Mouse (Mus musculus) MEL (cell line): ENCODE data around the gene Ndrg3. TPM values are rescaled to one million over a fixed set of nuclear protein-coding genes. Genes with fewer than 3 reads are reported as not detected.

ENCODE experiments used
- DNase-seq: peaks from one replicate; pipeline ENCODE4 v3.0.0; 2011; ENCODE audit warnings: low read depth, low spot score
- H3K27ac ChIP-seq: 2 replicates; pipeline ENCODE4 v1.5.1; 2012; ENCODE audit warnings: low read depth, mild to moderate bottlenecking, control low read depth, low read length, moderate library complexity; ENCODE audit not compliant: control insufficient read depth
- H3K27me3 ChIP-seq, 2 experiments: fragments of 150-350 bp in 1 of 2; sonication (generic) in 1 of 2; 2 replicates each; pipeline ENCODE4 v1.6.1; 2012; ENCODE audit warnings: low read length in 2 of 2, mild to moderate bottlenecking in 2 of 2, improper control_type of control experiment in 1 of 2, moderate library complexity in 1 of 2; ENCODE audit not compliant: insufficient read depth in 2 of 2, control insufficient read depth in 1 of 2
- H3K36me3 ChIP-seq, 2 experiments: 2 replicates each; pipeline ENCODE4 v1.6.1; 2012 to 2014; ENCODE audit warnings: low read length in 2 of 2, improper control_type of control experiment in 1 of 2, inconsistent platforms in 1 of 2, mild to moderate bottlenecking in 1 of 2; ENCODE audit not compliant: insufficient read depth in 2 of 2, control insufficient read depth in 1 of 2
- H3K4me1 ChIP-seq, 2 experiments: fragments of 150-350 bp in 1 of 2; sonication (generic) in 1 of 2; 2 replicates each; pipeline ENCODE4 v1.6.1; 2012; ENCODE audit warnings: low read length in 2 of 2, improper control_type of control experiment in 1 of 2, mild to moderate bottlenecking in 1 of 2; ENCODE audit not compliant: insufficient read depth in 2 of 2, control insufficient read depth in 1 of 2
- H3K4me3 ChIP-seq, 2 experiments: fragments of 150-350 bp in 1 of 2; sonication (generic) in 1 of 2; 2 replicates each; pipeline ENCODE4 v1.5.1; 2012; ENCODE audit warnings: low read depth in 2 of 2, low read length in 2 of 2, mild to moderate bottlenecking in 2 of 2, moderate library complexity in 2 of 2, control low read depth in 1 of 2, improper control_type of control experiment in 1 of 2; ENCODE audit not compliant: control insufficient read depth in 1 of 2, insufficient read depth in 1 of 2
- H3K79me2 ChIP-seq: 2 replicates; pipeline ENCODE4 v1.6.1; 2012; ENCODE audit warnings: mild to moderate bottlenecking, low read length, moderate library complexity; ENCODE audit not compliant: control insufficient read depth, poor library complexity, insufficient read depth
- H3K9ac ChIP-seq: 2 replicates; pipeline ENCODE4 v1.6.1; 2012; ENCODE audit warnings: low read depth, mild to moderate bottlenecking, control low read depth, low read length, moderate library complexity; ENCODE audit not compliant: control insufficient read depth, poor library complexity, severe bottlenecking
- H3K9me3 ChIP-seq: fragments of 150-350 bp; sonication (generic); replicated peaks from 2 replicates; pipeline ENCODE4 v1.6.1; 2012; ENCODE audit warnings: mild to moderate bottlenecking, low read length, improper control_type of control experiment, moderate library complexity; ENCODE audit not compliant: insufficient read depth
- BHLHE40 ChIP-seq: IDR thresholded peaks from 2 replicates; pipeline ENCODE4 v1.6.1; 2012; ENCODE audit warnings: low read depth, mild to moderate bottlenecking, inconsistent platforms, low read length, improper control_type of control experiment, borderline replicate concordance
- CHD2 ChIP-seq: IDR thresholded peaks from 2 replicates; pipeline ENCODE4 v1.6.1; 2011; ENCODE audit warnings: low read length, improper control_type of control experiment
- CTCF ChIP-seq, 3 experiments: IDR thresholded peaks in 2 of 3; conservative IDR thresholded peaks in 1 of 3; 2 replicates each; pipeline ENCODE4 v1.5.1; 2011 to 2012; ENCODE audit warnings: low read length in 3 of 3, low read depth in 2 of 3, mild to moderate bottlenecking in 2 of 3, improper control_type of control experiment in 1 of 3, inconsistent platforms in 1 of 3, mixed read lengths in 1 of 3, moderate library complexity in 1 of 3; ENCODE audit not compliant: control insufficient read depth in 1 of 3, insufficient read depth in 1 of 3, poor library complexity in 1 of 3, severe bottlenecking in 1 of 3
- ELF1 ChIP-seq: IDR thresholded peaks from 2 replicates; pipeline ENCODE4 v1.6.1; 2014; ENCODE audit warnings: low read depth, mild to moderate bottlenecking, inconsistent platforms, low read length, improper control_type of control experiment, moderate library complexity
- EP300 ChIP-seq, 2 experiments: IDR thresholded peaks; 2 replicates each; pipeline ENCODE4 v1.6.1; 2011; ENCODE audit warnings: improper control_type of control experiment in 2 of 2, low read length in 2 of 2, low read depth in 1 of 2, mild to moderate bottlenecking in 1 of 2
- ETS1 ChIP-seq: IDR thresholded peaks from 2 replicates; pipeline ENCODE4 v1.6.1; 2012; ENCODE audit warnings: low read depth, mild to moderate bottlenecking, inconsistent platforms, low read length, improper control_type of control experiment, moderate library complexity
- JUND ChIP-seq: IDR thresholded peaks from 2 replicates; pipeline ENCODE4 v1.6.1; 2011; ENCODE audit warnings: low read depth, mild to moderate bottlenecking, improper control_type of control experiment, low read length
- MAZ ChIP-seq: IDR thresholded peaks from 2 replicates; pipeline ENCODE4 v1.6.1; 2012; ENCODE audit warnings: low read depth, mild to moderate bottlenecking, inconsistent platforms, low read length, improper control_type of control experiment
- MYB ChIP-seq: IDR thresholded peaks from 2 replicates; pipeline ENCODE4 v1.6.1; 2011; ENCODE audit warnings: mild to moderate bottlenecking, low read depth, low read length, improper control_type of control experiment
- MYC ChIP-seq: IDR thresholded peaks from 2 replicates; pipeline ENCODE4 v1.6.1; 2011; ENCODE audit warnings: low read depth, mild to moderate bottlenecking, low read length, improper control_type of control experiment, moderate library complexity
- POLR2AphosphoS2 ChIP-seq: IDR thresholded peaks from 2 replicates; pipeline ENCODE4 v1.6.1; 2011; ENCODE audit warnings: low read length, improper control_type of control experiment
- RAD21 ChIP-seq: IDR thresholded peaks from 2 replicates; pipeline ENCODE4 v1.6.1; 2011; ENCODE audit warnings: mild to moderate bottlenecking, low read depth, low read length, improper control_type of control experiment
- SIN3A ChIP-seq: IDR thresholded peaks from 2 replicates; pipeline ENCODE4 v1.6.1; 2012; ENCODE audit warnings: low read length, improper control_type of control experiment, inconsistent platforms
- USF1 ChIP-seq: IDR thresholded peaks from 2 replicates; pipeline ENCODE4 v1.6.1; 2014; ENCODE audit warnings: low read depth, mild to moderate bottlenecking, inconsistent platforms, low read length, improper control_type of control experiment, moderate library complexity
- USF2 ChIP-seq, 2 experiments: IDR thresholded peaks; 2 replicates each; pipeline ENCODE4 v1.6.1; 2011 to 2012; ENCODE audit warnings: improper control_type of control experiment in 2 of 2, low read length in 2 of 2, borderline replicate concordance in 1 of 2, inconsistent platforms in 1 of 2, low read depth in 1 of 2, mild to moderate bottlenecking in 1 of 2; ENCODE audit not compliant: insufficient read depth in 1 of 2
- ZKSCAN1 ChIP-seq: IDR thresholded peaks from 2 replicates; pipeline ENCODE4 v1.6.1; 2012; ENCODE audit warnings: low read depth, mild to moderate bottlenecking, inconsistent platforms, low read length, improper control_type of control experiment, moderate library complexity
- ZMIZ1 ChIP-seq: IDR thresholded peaks from 2 replicates; pipeline ENCODE4 v1.6.1; 2012; ENCODE audit warnings: low read depth, mild to moderate bottlenecking, inconsistent platforms, low read length, improper control_type of control experiment, moderate library complexity
- ZNF384 ChIP-seq: IDR thresholded peaks from 2 replicates; pipeline ENCODE4 v1.6.1; 2012; ENCODE audit warnings: low read depth, mild to moderate bottlenecking, inconsistent platforms, low read length, improper control_type of control experiment
- polyA plus RNA-seq, 2 experiments: library from polyadenylated mRNA; stranded (reverse) in 1 of 2; unstranded in 1 of 2; fragments of >175 nt in 1 of 2; fragments of >200 nt in 1 of 2; gene quantifications; 2 replicates each; pipeline versions ENCODE4 v1.2.1 to v1.2.4; 2012; ENCODE audit warnings: low replicate concordance in 2 of 2, low read depth in 1 of 2; ENCODE audit not compliant: insufficient read length in 2 of 2, insufficient read depth in 1 of 2, missing spikeins in 1 of 2
- total RNA-seq: library from RNA; depleted of rRNA; stranded (reverse); fragments of 300-350 nt; gene quantifications from 2 replicates; pipeline ENCODE4 v1.2.3, GENCODE M21; 2012

The Ndrg3 gene
- total and polyA plus RNA-seq, 3 experiments: 19.0 to 39.6 TPM; not detected in 1

GRCm38 (mm10) chr2:156930549-156930948 is 61.3 kb downstream of the Ndrg3 start:
- H3K36me3 ChIP-seq: peaks cover 0 to 7% of the 10 kb centered on the region in 2 experiments; a peak in 2 of 4 replicates

GRCm38 (mm10) chr2:156929519-156930120 is 62.2 kb downstream of the Ndrg3 start:
- Histone ChIP-seq H3K36me3 (peaks cover 0 to 7% of the 10 kb centered on the region in 2 experiments; a peak in 2 of 4 replicates), H3K4me3 (no peak overlapping the region), H3K4me1 (peaks cover 0 to 16% of the 10 kb centered on the region in 2 experiments; a peak in 1 of 4 replicates), H3K9me3 (no peaks in the 10 kb centered on the region), H3K79me2 (no peaks in the 10 kb centered on the region), H3K9ac (no peak overlapping the region), H3K27me3 (no peaks in the 10 kb centered on the region), H3K27ac (no peak overlapping the region)
- TF ChIP-seq RAD21 (no peak), BHLHE40 (no peak), CTCF (IDR thresholded peaks at IDR 0.05 in 2 of 3, conservative IDR thresholded peaks at IDR 0.05 in 1 of 3; ENCODE audit: control insufficient read depth in 1 of 3, insufficient read depth in 1 of 3, low read depth in 2 of 3, low read length in 3 of 3, poor library complexity in 1 of 3, severe bottlenecking in 1 of 3) (no peak), USF1 (no peak), ZKSCAN1 (no peak), POLR2AphosphoS2 (no peak), ZNF384 (no peak)
- DNase-seq: no peak

More at GRCm38 (mm10) chr2:156930549-156930948, 61.3 kb downstream of the Ndrg3 start:
- Histone ChIP-seq H3K9ac (no peak overlapping the region), H3K27me3 (no peaks in the 10 kb centered on the region), H3K4me3 (no peak overlapping the region), H3K79me2 (no peaks in the 10 kb centered on the region), H3K4me1 (peaks cover 0 to 15% of the 10 kb centered on the region in 2 experiments; a peak in 1 of 4 replicates), H3K27ac (no peak overlapping the region), H3K9me3 (no peaks in the 10 kb centered on the region)
- no peak for DNase-seq
- TF ChIP-seq MYB: no peak
- TF ChIP-seq ETS1: no peak
- TF ChIP-seq EP300 (IDR thresholded peaks at IDR 0.05; ENCODE audit: low read depth in 1 of 2, low read length in 2 of 2): no peak
- TF ChIP-seq MYC: no peak
- TF ChIP-seq USF2 (IDR thresholded peaks at IDR 0.05; ENCODE audit: borderline replicate concordance in 1 of 2, insufficient read depth in 1 of 2, low read depth in 1 of 2, low read length in 2 of 2): no peak
- TF ChIP-seq MAZ: no peak
- TF ChIP-seq CHD2: no peak
- TF ChIP-seq ELF1: no peak
- TF ChIP-seq JUND: no peak
- TF ChIP-seq SIN3A: no peak
- no peak for TF ChIP-seq ZMIZ1
- no peak for TF ChIP-seq ZKSCAN1
